ENCODE assay signal across 18 mouse cellular contexts in genomic region chr15:60839539-60840295, GRCm38 (mm10). TPM values are rescaled to one million over a fixed set of nuclear protein-coding genes. Genes with fewer than 3 reads are reported as not detected.
A peak's percentile ranks its signal among the peaks of the same experiment; 100 is the strongest.
DNase-seq lines count a peak whose midpoint lies in the region; ATAC-seq and TF ChIP-seq lines count a peak whose summit lies in the region.
"Had no signal": no experiment of that assay in that cellular context is flagged by ENCODE, and none has a peak within 500 bp of the region (broad histone marks: within the 10 kb centered on the region; RNA-seq: fewer than 3 reads in every experiment).

No protein-coding gene starts in this region.

- no peak overlapping the region for H3K4me2 ChIP-seq in heart, embryonic 12.5 days
- H3K4me2 ChIP-seq: limb, embryonic 13.5 days; lung, embryonic 15.5 days; midbrain, embryonic 12.5 days; neural tube, embryonic 13.5 days; stomach, embryonic 15.5 days had no signal

- 30% methylated on average over 3 of the region's 3 CpGs for WGBS in heart, embryonic 10.5 days
- WGBS in heart, embryonic 12.5 days: 36% methylated on average over 3 of the region's 3 CpGs
- 29% methylated on average over 3 of the region's 3 CpGs for WGBS in limb, embryonic 10.5 days

- no peak for DNase-seq in heart, embryonic 10.5 days (ENCODE audit: low spot score)
- DNase-seq in brain, embryonic 14.5 days (ENCODE audit: low read depth): peak; percentile 36
- DNase-seq in limb, embryonic 10.5 days (ENCODE audit: low spot score): no peak
- no peak for DNase-seq in ovary, adult 18-20 months (ENCODE audit: low spot score)
- no peak for DNase-seq in adrenal gland, postnatal 25 days
- DNase-seq: adrenal gland, postnatal 10 days; cerebellum, postnatal 14 days had no signal

- H3K9ac ChIP-seq in heart, embryonic 12.5 days: no peak overlapping the region
- H3K9ac ChIP-seq: limb, embryonic 13.5 days; lung, embryonic 15.5 days; midbrain, embryonic 12.5 days; neural tube, embryonic 13.5 days; stomach, embryonic 15.5 days had no signal

- TF ChIP-seq POLR2A in brain, embryonic 14.5 days (IDR thresholded peaks at IDR 0.05; ENCODE audit: borderline replicate concordance, extremely low read depth, insufficient read depth, insufficient read length, poor library complexity, severe bottlenecking): no peak

- H3K4me1 ChIP-seq in heart, embryonic 10.5 days: peaks cover 27% of the 10 kb centered on the region
- peaks cover 26% of the 10 kb centered on the region for H3K4me1 ChIP-seq in heart, embryonic 12.5 days (replicated peaks)
- H3K4me1 ChIP-seq in megakaryocyte, embryonic 14.5 days: peaks cover 46% of the 10 kb centered on the region
- peaks cover 40% of the 10 kb centered on the region for H3K4me1 ChIP-seq in limb, embryonic 10.5 days
- H3K4me1 ChIP-seq: neural tube, embryonic 13.5 days; stomach, embryonic 15.5 days had no signal

- ATAC-seq in heart, embryonic 12.5 days (ENCODE audit: insufficient number of reproducible peaks, low FRiP score): no peak
- ATAC-seq in megakaryocyte, adult 5-6 weeks (ENCODE audit: poor library complexity, severe bottlenecking): no peak
- ATAC-seq: CD4-positive, CD25-positive, alpha-beta regulatory T cell, adult 4 months; hindbrain, embryonic 16.5 days had no signal

- H3K27ac ChIP-seq in heart, embryonic 10.5 days: peak overlapping the region; percentile 44
- no peak overlapping the region for H3K27ac ChIP-seq in heart, embryonic 12.5 days (ENCODE audit: poor library complexity, severe bottlenecking)
- H3K27ac ChIP-seq in limb, embryonic 10.5 days: peak overlapping the region; percentile 36
- H3K27ac ChIP-seq: embryonic facial prominence, embryonic 10.5 days; limb, embryonic 13.5 days; lung, embryonic 15.5 days; midbrain, embryonic 12.5 days; neural tube, embryonic 13.5 days; stomach, embryonic 15.5 days had no signal

- H3K36me3 ChIP-seq in heart, embryonic 10.5 days: no peaks in the 10 kb centered on the region
- H3K36me3 ChIP-seq in heart, embryonic 12.5 days: no peaks in the 10 kb centered on the region
- H3K36me3 ChIP-seq in megakaryocyte, embryonic 14.5 days (replicated peaks; ENCODE audit: low read length): peaks cover 5% of the 10 kb centered on the region
- H3K36me3 ChIP-seq in limb, embryonic 10.5 days: no peaks in the 10 kb centered on the region
- H3K36me3 ChIP-seq: embryonic facial prominence, embryonic 10.5 days; limb, embryonic 13.5 days; lung, embryonic 15.5 days; midbrain, embryonic 12.5 days; neural tube, embryonic 13.5 days; stomach, embryonic 15.5 days had no signal

- H3K27me3 ChIP-seq in heart, embryonic 10.5 days (ENCODE audit: insufficient read depth, poor library complexity, severe bottlenecking): no peaks in the 10 kb centered on the region
- H3K27me3 ChIP-seq in heart, embryonic 12.5 days (replicated peaks): no peaks in the 10 kb centered on the region
- peaks cover 2% of the 10 kb centered on the region for H3K27me3 ChIP-seq in megakaryocyte, embryonic 14.5 days (replicated peaks)
- no peaks in the 10 kb centered on the region for H3K27me3 ChIP-seq in limb, embryonic 10.5 days (ENCODE audit: low read depth, poor library complexity, severe bottlenecking)
- H3K27me3 ChIP-seq: lung, embryonic 15.5 days; midbrain, embryonic 12.5 days; neural tube, embryonic 13.5 days; stomach, embryonic 15.5 days had no signal

- no peaks in the 10 kb centered on the region for H3K9me3 ChIP-seq in heart, embryonic 10.5 days
- H3K9me3 ChIP-seq in heart, embryonic 12.5 days (replicated peaks): no peaks in the 10 kb centered on the region
- H3K9me3 ChIP-seq in megakaryocyte, embryonic 14.5 days: peaks cover 6% of the 10 kb centered on the region; the same call in 1 of the 2 replicates
- no peaks in the 10 kb centered on the region for H3K9me3 ChIP-seq in limb, embryonic 10.5 days (replicated peaks)
- H3K9me3 ChIP-seq: embryonic facial prominence, embryonic 10.5 days; limb, embryonic 13.5 days; lung, embryonic 15.5 days; midbrain, embryonic 12.5 days; neural tube, embryonic 13.5 days; stomach, embryonic 15.5 days had no signal

- no peak overlapping the region for H3K4me3 ChIP-seq in heart, embryonic 10.5 days
- no peak overlapping the region for H3K4me3 ChIP-seq in heart, embryonic 12.5 days
- H3K4me3 ChIP-seq in megakaryocyte, embryonic 14.5 days (replicated peaks): peak overlapping the region; percentile 28
- H3K4me3 ChIP-seq in limb, embryonic 10.5 days: no peak overlapping the region
- H3K4me3 ChIP-seq: embryonic facial prominence, embryonic 10.5 days; limb, embryonic 13.5 days; lung, embryonic 15.5 days; midbrain, embryonic 12.5 days; neural tube, embryonic 13.5 days; stomach, embryonic 15.5 days had no signal

- no peak for TF ChIP-seq CTCF in brain, embryonic 14.5 days (IDR thresholded peaks at IDR 0.05; ENCODE audit: borderline replicate concordance, extremely low read depth, insufficient read depth, insufficient read length)

RNA-seq across cellular contexts. Expression of gene Fam84b, which starts 13.9 kb away (rescaled TPM):
- polyA plus RNA-seq in heart, embryonic 10.5 days (2016; fragmentation: Nextera tagmentation; extraction: Ambion mirVana): 12.5 and 12.7 TPM in 2 replicates
- 13.2 and 13.6 TPM in 2 replicates for polyA plus RNA-seq in heart, embryonic 12.5 days (2016; fragmentation: Nextera tagmentation; extraction: Ambion mirVana)
- polyA plus RNA-seq in megakaryocyte, embryonic 14.5 days (2012; ENCODE audit: insufficient read depth, low replicate concordance): 0.77 and 1.1 TPM in 2 replicates
- total RNA-seq in megakaryocyte, adult 5-6 weeks (2015): 4.1 and 4.6 TPM in 2 replicates
- total RNA-seq in megakaryocyte, adult 5-6 weeks (2017): 3.2 and 3.9 TPM in 2 replicates
- polyA plus RNA-seq in brain, embryonic 14.5 days (2012; rRNA removed): 8.1 and 11.7 TPM in 2 replicates
- polyA plus RNA-seq in limb, embryonic 10.5 days (2016; fragmentation: Nextera tagmentation; extraction: Ambion mirVana): 7.4 and 7.5 TPM in 2 replicates
- 17.2 and 17.6 TPM in 2 replicates for total RNA-seq in adrenal gland, postnatal 25 days (2021)
